Mouse (Mus musculus): ENCODE measurements around the gene Gm26938. TPM values are rescaled to one million over a fixed set of nuclear protein-coding genes. Genes with fewer than 3 reads are reported as not detected.

The Gm26938 gene
- polyA plus RNA-seq, 1 experiment from 2014 or later = 0.72 TPM

DNA sequence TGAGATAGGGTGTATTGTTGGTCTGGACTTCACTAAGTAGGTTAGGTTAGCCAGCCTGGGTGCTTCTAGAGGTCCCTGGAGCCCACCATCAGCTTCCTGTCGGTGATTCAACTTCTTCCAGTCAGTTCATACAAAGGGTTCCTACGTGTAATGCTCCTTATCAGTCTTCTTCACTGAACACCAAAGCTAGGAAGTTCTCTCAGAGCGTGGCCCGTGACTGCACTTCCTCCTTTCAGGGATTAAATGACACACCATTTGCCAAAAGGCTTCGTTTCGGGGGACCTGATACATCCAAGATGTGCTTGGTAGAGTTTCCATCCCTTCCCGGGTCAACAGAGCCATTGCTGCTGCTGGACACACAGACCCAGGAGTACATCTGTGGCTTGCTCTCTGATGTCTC, 5.9 kb upstream of the Gm26938 start:
- ATAC-seq (ENCODE audit: low FRiP score, low TSS enrichment) = no peak
- Histone ChIP-seq H3K9ac (replicated peaks; ENCODE audit: low read length) (no peak overlapping the region), H3K27me3 (ENCODE audit: insufficient read depth, low read length) (no peaks in the 10 kb centered on the region), H3K4me2 (replicated peaks; ENCODE audit: low read depth, low read length) (no peak overlapping the region), H3K36me3 (ENCODE audit: insufficient read depth, low read length) (no peaks in the 10 kb centered on the region), H3K4me3 (ENCODE audit: low read length) (no peak overlapping the region), H3K27ac (ENCODE audit: low read length) (no peak overlapping the region), H3K9me3 (ENCODE audit: low read length) (no peaks in the 10 kb centered on the region), H3K4me1 (ENCODE audit: insufficient read depth, low read length) (no peaks in the 10 kb centered on the region)
- 50% methylated on average over 7 of the region's 7 CpGs for WGBS

DNA sequence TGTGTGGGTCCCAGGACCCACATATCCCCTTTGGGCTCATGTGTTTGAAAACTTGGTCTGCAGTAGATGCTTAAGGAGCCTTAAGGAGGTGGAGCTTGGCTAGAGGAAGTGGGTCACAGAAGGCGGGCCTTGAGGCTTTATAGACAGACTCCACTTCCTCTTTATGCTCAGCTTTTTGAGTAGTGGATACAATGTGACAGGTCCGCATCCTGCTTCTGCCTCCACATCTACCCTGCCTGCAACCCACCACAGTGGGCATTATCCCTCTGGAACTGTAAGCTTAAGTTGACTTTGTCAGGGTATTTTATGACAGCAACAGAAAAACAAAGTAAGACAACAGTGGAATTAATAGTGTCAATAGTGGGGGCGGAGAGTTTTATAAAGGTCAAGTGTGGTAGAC, 4.5 kb upstream of the Gm26938 start:
- Histone ChIP-seq H3K27me3 (ENCODE audit: insufficient read depth, low read length) (no peaks in the 10 kb centered on the region), H3K9ac (replicated peaks; ENCODE audit: low read length) (no peak overlapping the region), H3K27ac (ENCODE audit: low read length) (no peak overlapping the region), H3K4me2 (replicated peaks; ENCODE audit: low read depth, low read length) (no peak overlapping the region), H3K9me3 (ENCODE audit: low read length) (no peaks in the 10 kb centered on the region), H3K4me3 (ENCODE audit: low read length) (no peak overlapping the region), H3K4me1 (ENCODE audit: insufficient read depth, low read length) (peaks cover 5% of the 10 kb centered on the region), H3K36me3 (ENCODE audit: insufficient read depth, low read length) (no peaks in the 10 kb centered on the region)
- WGBS = 89% methylated on average over 3 of the region's 3 CpGs
- ATAC-seq (ENCODE audit: low FRiP score, low TSS enrichment) = no peak

DNA sequence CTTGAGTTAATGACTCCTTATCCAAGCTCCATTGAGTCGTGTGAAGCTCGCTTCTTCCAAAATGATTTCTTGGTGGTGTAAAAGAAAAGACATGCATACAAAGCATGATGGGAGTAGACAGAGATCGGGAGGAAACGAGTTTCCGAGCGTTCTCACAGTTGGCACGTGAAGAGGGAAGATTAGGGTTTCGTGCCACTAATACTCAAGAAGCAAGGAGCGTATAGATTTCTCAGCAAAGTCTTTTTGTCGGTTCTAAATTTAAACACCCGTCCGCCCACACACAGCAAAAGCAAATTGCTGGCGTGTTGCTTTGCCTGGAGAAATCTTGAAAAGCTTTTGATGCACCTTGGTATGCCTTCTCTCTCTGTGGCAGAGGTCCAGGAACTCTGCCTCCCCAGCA, 3.2 kb upstream of the Gm26938 start:
- no peak overlapping the region for H3K4me3 ChIP-seq (ENCODE audit: low read length)
- H3K4me2 ChIP-seq (replicated peaks; ENCODE audit: low read depth, low read length) = no peak overlapping the region
- no peaks in the 10 kb centered on the region for H3K36me3 ChIP-seq (ENCODE audit: insufficient read depth, low read length)
- no peak for ATAC-seq (ENCODE audit: low FRiP score, low TSS enrichment)
- 58% methylated on average over 13 of the region's 13 CpGs for WGBS
- H3K4me1 ChIP-seq (ENCODE audit: insufficient read depth, low read length) = peaks cover 11% of the 10 kb centered on the region
- H3K27ac ChIP-seq (ENCODE audit: low read length) = no peak overlapping the region
- no peaks in the 10 kb centered on the region for H3K27me3 ChIP-seq (ENCODE audit: insufficient read depth, low read length)
- H3K9ac ChIP-seq (replicated peaks; ENCODE audit: low read length) = no peak overlapping the region
- no peaks in the 10 kb centered on the region for H3K9me3 ChIP-seq (ENCODE audit: low read length)

DNA sequence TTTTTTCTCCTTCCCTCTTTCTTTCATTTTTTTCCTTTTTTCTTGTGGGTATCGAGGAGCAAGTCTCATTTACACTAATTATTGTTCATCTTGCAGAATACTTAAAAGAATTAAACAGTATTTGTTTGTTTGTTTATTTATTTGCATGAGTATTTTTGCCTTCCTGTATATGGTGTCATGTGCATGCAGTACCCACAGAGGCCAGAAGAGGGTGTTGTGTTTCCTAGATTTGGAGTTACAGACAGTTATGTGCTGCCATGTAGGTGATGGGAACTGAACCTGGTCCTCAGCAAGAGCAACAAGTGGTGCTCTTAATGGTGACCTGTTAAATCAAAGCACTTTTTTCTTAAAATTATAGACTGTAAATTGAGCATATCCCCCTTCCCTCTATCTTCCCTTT, 1.4 kb upstream of the Gm26938 start:
- H3K4me3 ChIP-seq (ENCODE audit: low read length) = no peak overlapping the region
- no peak overlapping the region for H3K27ac ChIP-seq (ENCODE audit: low read length)
- H3K4me2 ChIP-seq (replicated peaks; ENCODE audit: low read depth, low read length) = no peak overlapping the region
- H3K4me1 ChIP-seq (ENCODE audit: insufficient read depth, low read length) = peaks cover 11% of the 10 kb centered on the region
- H3K9me3 ChIP-seq (ENCODE audit: low read length) = no peaks in the 10 kb centered on the region
- ATAC-seq (ENCODE audit: low FRiP score, low TSS enrichment) = no peak
- no peak overlapping the region for H3K9ac ChIP-seq (replicated peaks; ENCODE audit: low read length)
- peaks cover 4% of the 10 kb centered on the region; the same call in 1 of the 2 replicates for H3K36me3 ChIP-seq (ENCODE audit: insufficient read depth, low read length)
- WGBS = 95% methylated on average over 1 of the region's 1 CpGs
- no peaks in the 10 kb centered on the region for H3K27me3 ChIP-seq (ENCODE audit: insufficient read depth, low read length)

DNA sequence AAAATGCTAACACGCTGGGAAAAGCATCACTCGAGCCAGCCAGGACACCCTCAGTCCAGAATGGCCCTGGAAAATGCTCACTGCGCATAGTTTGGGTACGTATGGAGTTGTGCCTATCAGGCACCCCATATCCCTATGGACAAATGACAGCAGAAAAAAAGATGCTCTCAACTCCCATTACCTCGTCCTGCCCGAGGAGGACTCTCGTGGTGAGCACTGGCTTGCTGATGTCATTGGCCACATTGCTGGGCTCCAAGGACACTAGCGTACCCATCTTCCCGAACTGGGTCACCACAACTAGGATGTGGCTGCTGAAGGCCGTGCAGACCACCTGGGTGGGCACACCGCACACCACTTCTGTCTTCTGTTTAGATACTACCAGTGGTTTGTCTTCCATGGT, 260 bp downstream of the Gm26938 start:
- Histone ChIP-seq H3K9ac (replicated peaks; ENCODE audit: low read length) (peak overlapping the region; percentile 90), H3K4me3 (ENCODE audit: low read length) (peak overlapping the region; percentile 93), H3K27ac (ENCODE audit: low read length) (no peak overlapping the region), H3K36me3 (ENCODE audit: insufficient read depth, low read length) (peaks cover 11% of the 10 kb centered on the region), H3K9me3 (ENCODE audit: low read length) (no peaks in the 10 kb centered on the region), H3K4me1 (ENCODE audit: insufficient read depth, low read length) (peaks cover 16% of the 10 kb centered on the region), H3K4me2 (replicated peaks; ENCODE audit: low read depth, low read length) (peak overlapping the region; percentile 95), H3K27me3 (ENCODE audit: insufficient read depth, low read length) (no peaks in the 10 kb centered on the region)
- WGBS = 36% methylated on average over 11 of the region's 11 CpGs
- no peak for ATAC-seq (ENCODE audit: low FRiP score, low TSS enrichment)

DNA sequence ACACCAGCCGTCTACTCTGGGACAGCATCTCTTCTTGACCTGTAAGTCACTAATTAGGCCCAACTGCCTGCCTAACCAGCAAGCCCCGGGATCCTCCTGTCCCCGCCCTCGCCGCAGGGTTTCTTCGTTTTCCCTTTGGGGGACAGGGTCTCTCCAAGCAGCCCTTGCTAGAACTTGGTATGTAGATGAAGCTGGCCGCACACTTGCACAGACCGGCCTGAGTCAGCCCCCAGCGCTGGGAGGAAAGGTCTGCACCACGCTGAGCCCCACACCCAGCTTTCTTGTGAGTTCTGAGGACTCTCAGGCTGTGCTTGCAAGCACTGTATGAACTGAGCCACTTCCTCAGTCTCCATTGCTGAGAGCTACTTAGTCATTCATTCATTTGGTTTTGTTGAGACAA, 1.7 kb downstream of the Gm26938 start:
- 89% methylated on average over 10 of the region's 10 CpGs for WGBS
- no peak overlapping the region for H3K4me3 ChIP-seq (ENCODE audit: low read length)
- no peak for ATAC-seq (ENCODE audit: low FRiP score, low TSS enrichment)
- H3K27me3 ChIP-seq (ENCODE audit: insufficient read depth, low read length) = no peaks in the 10 kb centered on the region
- no peak overlapping the region for H3K9ac ChIP-seq (replicated peaks; ENCODE audit: low read length)
- no peaks in the 10 kb centered on the region for H3K9me3 ChIP-seq (ENCODE audit: low read length)
- no peak overlapping the region for H3K4me2 ChIP-seq (replicated peaks; ENCODE audit: low read depth, low read length)
- H3K27ac ChIP-seq (ENCODE audit: low read length) = no peak overlapping the region
- H3K36me3 ChIP-seq (ENCODE audit: insufficient read depth, low read length) = peaks cover 11% of the 10 kb centered on the region
- H3K4me1 ChIP-seq (ENCODE audit: insufficient read depth, low read length) = peaks cover 16% of the 10 kb centered on the region

DNA sequence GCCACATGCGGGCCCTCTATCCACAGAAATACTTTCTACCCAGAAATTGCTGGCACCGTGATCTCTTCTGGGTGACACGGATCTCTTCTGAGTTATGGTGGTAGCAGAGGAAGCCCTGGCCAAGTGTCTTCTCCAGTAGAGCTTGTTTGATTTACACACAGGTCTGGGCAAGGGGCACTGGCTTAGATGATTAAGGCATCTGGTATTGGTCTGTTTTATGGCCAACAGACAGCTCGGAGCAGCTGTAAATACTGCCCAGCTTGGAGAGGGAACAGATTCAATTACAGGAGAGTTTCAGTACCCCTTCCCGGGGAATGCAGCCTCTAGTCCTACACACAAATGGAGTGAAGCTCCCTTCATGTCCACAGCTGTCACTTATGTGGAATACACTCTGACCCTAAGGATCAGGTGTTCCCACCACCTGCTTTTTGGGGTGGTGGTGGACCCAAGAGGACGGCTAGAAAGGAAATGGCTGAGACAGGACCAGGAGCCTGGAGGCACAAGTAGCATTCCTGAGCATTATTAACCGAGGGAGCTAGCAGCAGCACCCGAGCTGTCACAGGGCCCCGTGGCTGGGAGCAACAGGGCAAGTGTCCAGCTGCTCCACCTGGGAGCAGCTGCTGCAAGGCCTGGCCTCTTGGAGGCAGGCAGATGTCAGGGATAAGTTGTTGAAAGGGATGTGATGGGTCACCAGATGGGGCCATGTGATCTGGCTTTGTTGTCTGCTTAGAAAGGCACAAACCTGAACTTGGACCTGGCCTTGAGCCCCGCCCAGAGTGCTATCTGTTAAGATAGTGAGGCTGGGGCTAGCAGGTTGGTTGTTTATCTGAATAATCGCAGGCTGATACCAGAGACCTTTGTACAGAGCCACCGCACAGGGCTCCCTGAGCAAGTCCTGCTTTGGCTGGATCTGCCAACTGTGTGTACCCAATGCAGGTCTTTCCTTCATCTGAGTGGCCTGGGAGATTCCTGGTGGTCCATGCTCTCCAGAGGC, 4.4 kb downstream of the Gm26938 start:
- H3K36me3 ChIP-seq (ENCODE audit: insufficient read depth, low read length) = peaks cover 11% of the 10 kb centered on the region
- H3K9me3 ChIP-seq (ENCODE audit: low read length) = no peaks in the 10 kb centered on the region
- H3K4me3 ChIP-seq (ENCODE audit: low read length) = no peak overlapping the region
- peak overlapping the region; percentile 51 for H3K27ac ChIP-seq (ENCODE audit: low read length)
- no peaks in the 10 kb centered on the region for H3K27me3 ChIP-seq (ENCODE audit: insufficient read depth, low read length)
- H3K4me1 ChIP-seq (ENCODE audit: insufficient read depth, low read length) = peaks cover 16% of the 10 kb centered on the region
- no peak overlapping the region for H3K9ac ChIP-seq (replicated peaks; ENCODE audit: low read length)
- H3K4me2 ChIP-seq (replicated peaks; ENCODE audit: low read depth, low read length) = no peak overlapping the region
- peak; percentile 49 for ATAC-seq (ENCODE audit: low FRiP score, low TSS enrichment)
- WGBS = 33% methylated on average over 12 of the region's 12 CpGs

DNA sequence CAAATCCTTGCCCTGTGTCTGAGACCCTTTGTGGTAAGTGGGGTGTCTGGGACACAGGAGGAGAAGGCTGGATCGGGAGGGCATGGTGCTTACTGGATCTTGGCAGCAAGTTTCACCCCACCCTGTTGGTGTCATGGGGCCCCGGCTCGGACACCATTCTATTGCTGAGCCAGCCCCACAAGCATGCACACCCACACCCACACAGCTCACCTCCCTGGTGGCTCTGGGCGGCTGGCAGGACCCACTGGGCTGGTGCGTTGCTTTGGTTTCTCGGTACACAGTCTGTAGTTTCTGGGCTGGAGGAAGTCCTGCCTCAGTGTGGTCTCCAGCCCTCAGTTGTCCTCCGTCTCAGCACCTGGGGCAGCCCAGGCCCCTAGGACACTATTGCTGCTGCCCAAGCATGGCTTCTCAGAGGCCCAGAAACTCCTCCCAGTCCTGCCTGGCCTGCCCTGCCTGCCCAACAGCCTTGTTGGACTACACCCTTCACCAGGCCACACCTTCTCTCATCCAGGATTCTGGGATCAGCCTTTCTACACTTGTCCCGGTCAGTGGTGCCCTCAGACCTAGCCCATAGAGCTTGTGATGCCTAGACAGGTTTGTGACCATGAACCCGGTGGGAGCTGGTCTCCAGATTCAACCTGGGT, 6.5 kb downstream of the Gm26938 start, which contains the start of gene Tmem184a:
TSS of gene Tmem184a (minus strand) at position 380 of the 644 bp plus-strand sequence.
- ATAC-seq (ENCODE audit: low FRiP score, low TSS enrichment) = no peak
- Histone ChIP-seq H3K27ac (ENCODE audit: low read length) (no peak within 1 kb of the TSS), H3K9me3 (ENCODE audit: low read length) (no peaks in the 10 kb centered on the region), H3K36me3 (ENCODE audit: insufficient read depth, low read length) (peaks cover 11% of the 10 kb centered on the region), H3K4me2 (replicated peaks; ENCODE audit: low read depth, low read length) (no peak within 1 kb of the TSS), H3K27me3 (ENCODE audit: insufficient read depth, low read length) (peaks cover 1% of the 10 kb centered on the region; the same call in 1 of the 2 replicates), H3K9ac (replicated peaks; ENCODE audit: low read length) (no peak within 1 kb of the TSS), H3K4me1 (ENCODE audit: insufficient read depth, low read length) (peaks cover 5% of the 10 kb centered on the region; the same call in 1 of the 2 replicates), H3K4me3 (ENCODE audit: low read length) (no peak within 1 kb of the TSS)
- WGBS = 87% methylated on average over 9 of the region's 9 CpGs

DNA sequence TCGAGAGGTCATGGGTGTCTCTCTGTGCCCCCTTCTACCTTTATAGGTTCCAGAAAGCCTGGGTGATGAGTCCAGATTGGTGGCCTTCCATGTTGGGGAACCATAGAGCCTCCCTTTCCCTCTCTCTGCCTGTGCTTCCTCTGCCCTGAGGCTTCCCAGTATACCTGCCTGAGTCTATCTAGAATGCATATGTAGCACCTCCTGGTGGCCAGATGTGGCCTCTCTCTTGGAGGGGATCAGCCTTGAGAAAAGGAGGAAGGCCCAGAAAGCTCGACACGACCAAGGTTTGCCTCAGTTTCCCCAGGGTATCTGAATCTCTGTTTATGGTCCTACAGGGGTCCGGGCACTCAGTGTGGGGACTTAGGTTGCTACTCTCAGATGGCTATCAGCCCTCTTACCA, 7.4 kb downstream of the Gm26938 start:
- Histone ChIP-seq H3K27ac (ENCODE audit: low read length) (no peak overlapping the region), H3K4me3 (ENCODE audit: low read length) (no peak overlapping the region), H3K27me3 (ENCODE audit: insufficient read depth, low read length) (peaks cover 9% of the 10 kb centered on the region), H3K9me3 (ENCODE audit: low read length) (no peaks in the 10 kb centered on the region), H3K4me1 (ENCODE audit: insufficient read depth, low read length) (peaks cover 5% of the 10 kb centered on the region; the same call in 1 of the 2 replicates), H3K4me2 (replicated peaks; ENCODE audit: low read depth, low read length) (no peak overlapping the region), H3K9ac (replicated peaks; ENCODE audit: low read length) (no peak overlapping the region), H3K36me3 (ENCODE audit: insufficient read depth, low read length) (peaks cover 11% of the 10 kb centered on the region)
- ATAC-seq (ENCODE audit: low FRiP score, low TSS enrichment) = no peak
- WGBS = 49% methylated on average over 4 of the region's 4 CpGs

DNA sequence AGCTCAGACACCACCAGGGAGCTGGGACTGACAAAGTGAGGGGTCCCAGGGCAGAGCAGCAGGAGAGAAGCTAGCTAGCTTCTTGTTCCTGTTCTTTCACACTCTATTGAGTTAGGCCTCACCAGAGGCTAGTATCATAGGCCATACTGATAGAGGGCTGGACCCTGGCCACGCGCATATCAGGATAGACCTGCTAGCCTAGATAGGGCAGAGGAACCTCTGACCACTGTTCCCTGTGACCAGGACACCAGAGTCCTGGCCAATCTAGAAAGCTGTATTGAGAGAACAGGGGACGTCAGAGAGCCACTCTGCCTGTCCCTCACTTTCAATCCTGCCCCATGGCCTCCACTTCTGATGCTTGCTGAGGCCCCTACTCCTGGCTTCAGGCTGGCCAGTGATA, 8.2 kb downstream of the Gm26938 start:
- no peak overlapping the region for H3K4me2 ChIP-seq (replicated peaks; ENCODE audit: low read depth, low read length)
- no peak for ATAC-seq (ENCODE audit: low FRiP score, low TSS enrichment)
- 83% methylated on average over 3 of the region's 3 CpGs for WGBS

More for the DNA sequence above, 8.2 kb downstream of the Gm26938 start:
- H3K36me3 ChIP-seq (ENCODE audit: insufficient read depth, low read length) = peaks cover 7% of the 10 kb centered on the region
- H3K9ac ChIP-seq (replicated peaks; ENCODE audit: low read length) = no peak overlapping the region
- no peaks in the 10 kb centered on the region for H3K9me3 ChIP-seq (ENCODE audit: low read length)
- H3K27ac ChIP-seq (ENCODE audit: low read length) = no peak overlapping the region
- no peak overlapping the region for H3K4me3 ChIP-seq (ENCODE audit: low read length)
- peaks cover 14% of the 10 kb centered on the region for H3K27me3 ChIP-seq (ENCODE audit: insufficient read depth, low read length)
- H3K4me1 ChIP-seq (ENCODE audit: insufficient read depth, low read length) = peaks cover 5% of the 10 kb centered on the region; the same call in 1 of the 2 replicates
